Mouse (Mus musculus) gonadal fat pad, adult 2 months (tissue): ENCODE results near the gene Prn. TPM values are rescaled to one million over a fixed set of nuclear protein-coding genes. Genes with fewer than 3 reads are reported as not detected.

ENCODE experiments used
- DNase-seq: peaks from one replicate; pipeline ENCODE4 v3.0.0-alpha.2; 2012; ENCODE audit warnings: low read depth
- polyA plus RNA-seq: library from polyadenylated mRNA; depleted of rRNA; stranded (reverse); fragments of >200 nt; gene quantifications from 2 replicates; pipeline ENCODE4 v1.2.3, GENCODE M21; 2012; rRNA removed

Prn gene
- polyA plus RNA-seq, 1 experiment = not detected

DNA sequence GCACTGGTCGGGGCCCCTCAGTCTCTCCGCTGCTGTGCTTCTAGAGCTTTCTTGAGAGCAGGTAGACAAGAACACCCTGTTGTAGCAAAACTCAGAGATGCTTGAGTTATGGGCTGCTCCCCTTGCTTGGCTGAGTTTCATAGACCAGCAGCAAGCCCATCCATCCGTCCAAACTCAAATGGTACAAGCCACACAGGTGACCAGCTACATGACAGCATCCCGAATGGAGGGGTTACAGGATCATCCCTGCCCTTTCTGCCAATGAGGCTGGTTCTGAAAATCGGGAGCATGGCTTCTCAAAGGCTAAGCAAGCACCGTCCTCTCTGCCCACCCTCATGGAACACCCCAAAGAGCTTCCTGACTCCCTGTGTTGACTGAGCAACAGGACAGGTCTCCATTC, 85.2 kb downstream of the Prn start:
- DNase-seq = no peak

DNA sequence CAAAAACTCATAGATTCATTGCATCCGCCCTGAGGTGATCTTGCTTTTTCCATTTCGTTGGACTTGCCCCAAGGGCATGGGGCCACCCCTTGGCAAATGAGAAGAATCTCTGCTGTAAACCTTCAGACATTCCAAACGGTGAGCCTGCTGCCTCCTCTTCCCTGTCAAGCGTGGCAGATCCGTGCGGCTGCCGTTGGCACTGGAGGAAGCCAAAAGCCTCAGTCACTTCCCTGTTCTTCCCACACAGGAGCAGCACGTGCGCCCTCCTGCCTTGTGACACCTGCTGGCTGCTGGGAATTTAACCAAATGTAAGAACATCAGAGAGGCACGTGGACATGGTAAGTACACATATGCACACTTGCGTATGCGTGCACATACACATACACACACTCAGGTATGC, 86.0 kb downstream of the Prn start:
- DNase-seq = no peak

DNA sequence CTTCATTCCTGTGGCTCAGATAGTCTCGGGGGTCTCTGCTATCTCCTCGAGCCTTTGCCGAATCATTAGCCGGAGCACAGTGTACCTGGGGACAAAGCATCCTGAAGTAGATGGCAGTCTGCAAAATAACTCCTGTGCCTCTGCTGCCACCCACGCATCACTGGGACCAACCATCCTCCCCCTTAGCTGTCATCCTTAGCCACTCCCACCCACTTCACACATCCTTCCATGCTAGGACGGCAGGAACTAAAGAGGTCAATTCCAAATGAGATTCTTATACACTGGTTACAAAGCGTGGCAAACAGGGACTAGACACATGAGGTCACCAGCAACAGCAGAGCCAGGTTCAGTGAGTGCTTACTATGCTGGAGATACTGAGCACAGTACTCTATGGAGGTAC, 86.6 kb downstream of the Prn start:
- DNase-seq = no peak

DNA sequence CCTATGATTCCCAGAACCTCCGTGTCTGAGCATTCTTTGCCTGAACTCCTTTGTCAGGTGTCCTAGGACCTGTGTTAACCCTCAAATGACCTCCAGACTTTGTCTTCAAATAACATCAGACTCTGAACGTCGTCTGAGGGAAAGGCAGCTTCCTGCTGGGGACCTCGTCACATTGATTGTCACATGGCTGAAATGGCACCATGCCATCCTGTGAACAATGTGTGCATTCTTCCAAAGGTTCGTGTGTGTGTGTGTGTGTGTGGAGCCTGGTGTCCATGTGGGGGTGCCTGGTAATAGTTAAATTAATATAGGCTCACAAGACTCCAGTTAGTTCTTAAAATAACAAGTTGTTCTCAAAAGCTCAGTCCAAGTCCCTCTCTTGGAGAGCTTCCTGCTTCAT, 87.6 kb downstream of the Prn start:
- DNase-seq = no peak

DNA sequence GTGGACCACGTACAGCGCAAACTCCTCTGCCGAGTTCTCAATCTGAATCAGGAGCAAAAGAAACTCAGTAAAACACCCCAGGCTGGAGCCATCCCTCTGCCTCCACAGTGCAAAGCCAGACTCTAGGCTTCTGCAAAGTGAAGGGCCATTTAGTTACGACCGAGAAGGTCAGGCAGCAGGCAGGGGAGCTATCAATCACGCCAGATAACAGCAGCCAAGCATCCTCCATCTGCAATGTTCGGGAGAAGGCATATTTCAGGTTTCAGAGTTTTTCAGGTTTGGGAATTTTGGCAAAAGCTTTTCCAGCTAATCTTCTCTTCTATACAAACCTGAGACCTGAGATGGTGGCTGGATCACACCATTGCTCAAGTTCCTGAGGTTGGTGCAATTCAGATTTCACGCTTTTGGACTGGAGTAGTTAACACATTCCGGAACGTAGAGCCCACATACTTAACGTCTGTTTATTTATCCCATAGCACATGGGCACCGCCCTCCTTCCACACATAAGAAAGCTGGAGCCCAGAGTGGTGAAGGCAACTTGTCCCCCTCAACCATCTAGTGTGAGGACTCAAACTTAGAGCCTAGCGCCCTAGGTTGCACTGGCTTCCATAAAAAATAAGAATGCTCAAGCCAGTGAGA, 92.1 kb downstream of the Prn start:
- DNase-seq = no peak

DNA sequence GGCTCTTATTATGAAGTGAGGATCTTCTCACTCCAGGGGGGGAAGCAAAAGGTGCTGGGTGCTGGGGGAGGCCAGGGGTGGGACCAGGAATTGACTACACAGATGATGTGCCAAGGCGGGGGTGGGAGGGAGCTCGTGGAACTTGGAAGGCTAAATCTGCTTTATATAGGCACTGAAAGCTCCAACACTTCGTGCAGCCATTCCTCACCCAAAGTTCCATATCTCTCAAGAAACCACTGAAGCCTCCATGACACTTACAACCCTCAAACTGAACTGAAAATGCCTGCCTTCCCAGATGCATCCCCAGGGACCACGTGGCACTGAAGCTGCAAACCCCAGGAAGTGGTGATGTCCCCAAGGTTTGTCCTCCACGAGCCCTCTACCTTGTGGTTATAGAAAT, 94.2 kb downstream of the Prn start:
- DNase-seq = no peak

DNA sequence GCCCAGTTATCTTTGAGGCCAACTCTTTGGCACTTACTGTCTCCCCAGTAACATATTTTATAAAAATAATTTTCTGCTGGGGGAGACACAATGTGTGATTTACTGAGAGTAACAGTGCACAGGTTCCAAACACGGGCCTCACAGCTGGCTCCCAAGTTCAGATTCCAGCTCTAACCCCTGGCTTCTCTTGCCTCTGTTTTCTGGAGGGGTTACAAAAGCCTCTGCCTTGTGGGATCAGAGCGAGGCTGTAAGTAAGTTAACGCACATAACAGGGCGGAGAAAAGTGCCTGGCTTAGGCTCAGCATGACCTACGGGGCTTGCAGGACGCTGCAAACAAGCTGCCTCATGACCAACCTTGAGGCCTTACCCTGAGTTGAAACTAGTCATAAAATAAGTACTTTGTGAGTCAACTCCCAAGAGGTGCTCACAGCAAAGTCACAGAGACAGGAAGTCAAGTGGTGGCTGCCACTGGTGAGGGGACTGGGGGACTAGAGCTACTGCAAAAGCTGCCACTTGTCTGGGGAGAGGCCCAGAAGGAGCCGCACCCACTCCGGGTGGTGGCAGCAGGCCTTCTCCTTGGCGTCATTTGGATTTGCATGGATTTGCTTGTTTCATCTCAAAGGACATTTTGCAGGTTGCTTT, 94.9 kb downstream of the Prn start:
- no peak for DNase-seq

DNA sequence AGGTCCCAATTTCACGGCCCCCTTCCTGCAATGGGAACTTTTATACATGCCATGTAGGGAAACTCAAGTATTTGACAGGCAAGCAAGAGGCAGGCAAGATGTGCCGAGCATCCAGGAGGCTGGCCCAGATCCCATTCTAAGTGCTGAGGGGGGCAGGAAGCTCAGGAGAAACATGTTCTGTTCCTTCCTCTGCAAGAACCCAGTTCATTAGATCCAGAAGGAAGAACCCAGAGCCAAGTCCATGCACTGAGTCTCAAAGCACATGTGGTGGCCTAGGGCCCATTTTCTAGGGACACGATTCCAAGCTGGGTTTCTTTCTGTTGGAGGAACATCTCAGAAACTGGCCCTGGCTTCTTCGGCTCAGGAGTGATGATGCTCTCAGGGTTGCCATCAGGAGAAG, 95.7 kb downstream of the Prn start:
- no peak for DNase-seq

Other genes with a start within 250 kb of the Prn start
- gene Erv3, start 50.2 kb upstream of the Prn start, polyA plus RNA-seq = 0.19 and 0.37 TPM in 2 replicates
- 152 and 176 TPM in 2 replicates for gene Prnp, start within 50 bp of the Prn start, polyA plus RNA-seq
- gene Prnd, start 40.9 kb downstream of the Prn start, polyA plus RNA-seq = 12.3 and 14.4 TPM in 2 replicates
- gene Rassf2, start 120.3 kb downstream of the Prn start, polyA plus RNA-seq = 14.1 and 18.9 TPM in 2 replicates
- 17.5 and 17.8 TPM in 2 replicates for gene Slc23a2, start 235.2 kb downstream of the Prn start, polyA plus RNA-seq